In the genomic region with DNA sequence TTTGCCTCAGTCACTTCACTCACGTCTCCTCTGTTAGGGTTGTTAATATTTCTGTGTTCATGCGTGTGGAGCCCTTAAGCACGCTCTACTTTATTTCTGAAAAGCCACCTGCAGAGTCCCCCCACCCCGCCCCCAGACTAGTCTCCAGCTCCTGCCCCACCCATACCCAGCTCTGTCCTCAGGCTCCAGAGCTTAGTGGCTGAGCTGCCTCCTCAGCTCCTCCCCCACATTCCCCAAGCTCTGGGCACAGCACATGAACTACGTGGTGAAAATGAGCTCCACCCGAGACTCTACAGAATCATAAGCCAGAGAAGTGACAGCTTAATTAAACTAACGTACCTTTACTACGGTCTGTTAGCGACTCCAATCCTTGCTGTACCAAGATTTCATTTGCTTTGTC, we compare ENCODE assay signal across 25 mouse cellular contexts. TPM values are rescaled to one million over a fixed set of nuclear protein-coding genes. Genes with fewer than 3 reads are reported as not detected.
A peak's percentile ranks its signal among the peaks of the same experiment; 100 is the strongest.
DNase-seq lines count a peak whose midpoint lies in the region; ATAC-seq and TF ChIP-seq lines count a peak whose summit lies in the region.
"Had no signal": no experiment of that assay in that cellular context is flagged by ENCODE, and none has a peak within 500 bp of the region (broad histone marks: within the 10 kb centered on the region; RNA-seq: fewer than 3 reads in every experiment).

No protein-coding gene starts in this region.

- peak; percentile 26 for DNase-seq in embryonic facial prominence, embryonic 14.5 days (ENCODE audit: low spot score)
- DNase-seq in embryonic facial prominence, embryonic 10.5 days (ENCODE audit: low spot score) = no peak
- peak; percentile 44 for DNase-seq in lung, postnatal 0 days (ENCODE audit: low spot score)
- no peak for DNase-seq in lung, adult 2 months
- DNase-seq in ES-CJ7 (ENCODE audit: low read depth, low spot score) = peak; percentile 70
- peak; percentile 21 for DNase-seq in lung, postnatal 36 days
- no peak for DNase-seq in T-cell, adult 2 months (ENCODE audit: low spot score)
- DNase-seq: adrenal gland, postnatal 10 days; B cell, adult 2 months; cerebellum, adult 11-12 months; cerebellum, adult 9-10 months; cerebellum, postnatal 25 days; gastrocnemius, postnatal 10 days; heart, adult 18-20 months; heart, postnatal 10 days; heart, postnatal 4 days had no signal

- TF ChIP-seq EP300 in lung, postnatal 0 days (IDR thresholded peaks at IDR 0.05) = no peak

- H3K27ac ChIP-seq in embryonic facial prominence, embryonic 14.5 days (replicated peaks; ENCODE audit: low read depth, low read length) = no peak overlapping the region
- no peak overlapping the region for H3K27ac ChIP-seq in embryonic facial prominence, embryonic 10.5 days (replicated peaks)
- no peak overlapping the region for H3K27ac ChIP-seq in lung, postnatal 0 days (ENCODE audit: low read length)
- H3K27ac ChIP-seq: embryonic facial prominence, embryonic 15.5 days; forebrain, embryonic 10.5 days; heart, embryonic 10.5 days; hindbrain, embryonic 12.5 days had no signal

- peaks cover 92% of the 10 kb centered on the region for H3K36me3 ChIP-seq in embryonic facial prominence, embryonic 14.5 days (ENCODE audit: control insufficient read depth, insufficient read depth, low read length)
- peaks cover 100% of the 10 kb centered on the region for H3K36me3 ChIP-seq in embryonic facial prominence, embryonic 10.5 days (replicated peaks)
- H3K36me3 ChIP-seq in lung, postnatal 0 days (ENCODE audit: insufficient read depth, low read length) = no peaks in the 10 kb centered on the region

- ATAC-seq in embryonic facial prominence, embryonic 14.5 days (ENCODE audit: low read depth) = no peak
- peak; percentile 79; the same call in 1 of the 2 replicates for ATAC-seq in lung, postnatal 0 days
- ATAC-seq: CD4-positive, CD25-positive, alpha-beta regulatory T cell, adult 4 months; forebrain, embryonic 14.5 days; hindbrain, embryonic 16.5 days; inflammation-experienced regulatory T-cells, adult 6 months had no signal

- no peaks in the 10 kb centered on the region for H3K9me3 ChIP-seq in embryonic facial prominence, embryonic 14.5 days (ENCODE audit: control insufficient read depth, low read length)
- no peaks in the 10 kb centered on the region for H3K9me3 ChIP-seq in embryonic facial prominence, embryonic 10.5 days
- H3K9me3 ChIP-seq in lung, postnatal 0 days (ENCODE audit: low read length) = no peaks in the 10 kb centered on the region
- H3K9me3 ChIP-seq: embryonic facial prominence, embryonic 15.5 days; forebrain, embryonic 10.5 days; heart, embryonic 10.5 days; hindbrain, embryonic 12.5 days had no signal

- TF ChIP-seq POLR2A in lung, adult 2 months (IDR thresholded peaks at IDR 0.05; ENCODE audit: borderline replicate concordance, extremely low read depth, low read depth, low read length) = no peak

- H3K9ac ChIP-seq in embryonic facial prominence, embryonic 14.5 days (ENCODE audit: low read depth, low read length) = no peak overlapping the region
- H3K9ac ChIP-seq in lung, postnatal 0 days (replicated peaks; ENCODE audit: low read depth) = no peak overlapping the region
- H3K9ac ChIP-seq: embryonic facial prominence, embryonic 15.5 days; hindbrain, embryonic 12.5 days had no signal

- H3K27me3 ChIP-seq in embryonic facial prominence, embryonic 14.5 days (replicated peaks; ENCODE audit: control insufficient read depth, insufficient read depth, low read length) = no peaks in the 10 kb centered on the region
- H3K27me3 ChIP-seq in embryonic facial prominence, embryonic 10.5 days (replicated peaks; ENCODE audit: low read depth, poor library complexity, severe bottlenecking) = no peaks in the 10 kb centered on the region
- no peaks in the 10 kb centered on the region for H3K27me3 ChIP-seq in lung, postnatal 0 days (replicated peaks; ENCODE audit: insufficient read depth, low read length)
- H3K27me3 ChIP-seq: embryonic facial prominence, embryonic 15.5 days; hindbrain, embryonic 12.5 days had no signal

- H3K4me1 ChIP-seq in embryonic facial prominence, embryonic 14.5 days (ENCODE audit: control insufficient read depth, insufficient read depth, low read length) = no peaks in the 10 kb centered on the region
- H3K4me1 ChIP-seq in embryonic facial prominence, embryonic 10.5 days = no peaks in the 10 kb centered on the region
- no peaks in the 10 kb centered on the region for H3K4me1 ChIP-seq in lung, postnatal 0 days (ENCODE audit: insufficient read depth, low read depth, low read length)
- H3K4me1 ChIP-seq in lung, adult 2 months (ENCODE audit: control insufficient read depth, insufficient read depth, low read length) = no peaks in the 10 kb centered on the region
- H3K4me1 ChIP-seq: embryonic facial prominence, embryonic 15.5 days; forebrain, embryonic 10.5 days; heart, embryonic 10.5 days; hindbrain, embryonic 12.5 days had no signal

- no peak overlapping the region for H3K4me2 ChIP-seq in embryonic facial prominence, embryonic 14.5 days (ENCODE audit: low read depth, low read length)
- H3K4me2 ChIP-seq in lung, postnatal 0 days (replicated peaks; ENCODE audit: low read depth, low read length) = no peak overlapping the region
- H3K4me2 ChIP-seq: embryonic facial prominence, embryonic 15.5 days; hindbrain, embryonic 12.5 days had no signal

- no peak for TF ChIP-seq CTCF in lung, postnatal 0 days (IDR thresholded peaks at IDR 0.05)
- no peak for TF ChIP-seq CTCF in lung, adult 2 months (IDR thresholded peaks at IDR 0.05; ENCODE audit: insufficient read depth, low read length)

- no peak overlapping the region for H3K4me3 ChIP-seq in embryonic facial prominence, embryonic 14.5 days (ENCODE audit: low read depth, low read length)
- H3K4me3 ChIP-seq in embryonic facial prominence, embryonic 10.5 days = no peak overlapping the region
- no peak overlapping the region for H3K4me3 ChIP-seq in lung, postnatal 0 days (ENCODE audit: low read depth, low read length)
- H3K4me3 ChIP-seq in lung, adult 2 months (replicated peaks; ENCODE audit: extremely low read depth, low read depth, low read length) = no peak overlapping the region
- H3K4me3 ChIP-seq: embryonic facial prominence, embryonic 15.5 days; erythroblast, embryonic 14.5 days; forebrain, embryonic 10.5 days; heart, embryonic 10.5 days; hindbrain, embryonic 12.5 days had no signal

- WGBS in embryonic facial prominence, embryonic 14.5 days = 88% methylated on average over 9 of the region's 9 CpGs
- 90% methylated on average over 9 of the region's 9 CpGs for WGBS in embryonic facial prominence, embryonic 10.5 days
- 75% methylated on average over 9 of the region's 9 CpGs for WGBS in lung, postnatal 0 days
- WGBS in lung, adult 2 months = 80% methylated on average over 9 of the region's 9 CpGs

RNA-seq across cellular contexts. Expression of a gene that starts 12.2 kb away (rescaled TPM):
- polyA plus RNA-seq in embryonic facial prominence, embryonic 14.5 days (2014; fragmentation: Nextera tagmentation; extraction: Ambion mirVana) = 25.5 and 35.1 TPM in 2 replicates
- 72.4 and 79.4 TPM in 2 replicates for polyA plus RNA-seq in embryonic facial prominence, embryonic 10.5 days (2016; fragmentation: Nextera tagmentation; extraction: Ambion mirVana)
- polyA plus RNA-seq in lung, postnatal 0 days (2015; fragmentation: Nextera tagmentation; extraction: Ambion mirVana) = 2.0 and 2.3 TPM in 2 replicates
- 0.48 and 1.1 TPM in 2 replicates for polyA plus RNA-seq in lung, adult 2 months (2012; rRNA removed)

RNA-seq across cellular contexts. Expression of a gene that starts 38.4 kb away (rescaled TPM):
- 50.0 and 81.7 TPM in 2 replicates for polyA plus RNA-seq in embryonic facial prominence, embryonic 14.5 days (2014; fragmentation: Nextera tagmentation; extraction: Ambion mirVana)
- 0.51 and 1.1 TPM in 2 replicates for polyA plus RNA-seq in embryonic facial prominence, embryonic 10.5 days (2016; fragmentation: Nextera tagmentation; extraction: Ambion mirVana)
- 332 and 359 TPM in 2 replicates for polyA plus RNA-seq in lung, postnatal 0 days (2015; fragmentation: Nextera tagmentation; extraction: Ambion mirVana)
- 276 and 279 TPM in 2 replicates for polyA plus RNA-seq in lung, adult 2 months (2012; rRNA removed)

RNA-seq across cellular contexts. Expression of a gene that starts 44.2 kb away (rescaled TPM):
- 23.5 and 24.4 TPM in 2 replicates for polyA plus RNA-seq in embryonic facial prominence, embryonic 14.5 days (2014; fragmentation: Nextera tagmentation; extraction: Ambion mirVana)
- polyA plus RNA-seq in embryonic facial prominence, embryonic 10.5 days (2016; fragmentation: Nextera tagmentation; extraction: Ambion mirVana) = 23.4 and 23.7 TPM in 2 replicates
- polyA plus RNA-seq in lung, postnatal 0 days (2015; fragmentation: Nextera tagmentation; extraction: Ambion mirVana) = 18.1 and 20.0 TPM in 2 replicates
- polyA plus RNA-seq in lung, adult 2 months (2012; rRNA removed) = 9.9 and 10.9 TPM in 2 replicates

Comparison
In these comparisons a context has a peak if more than half of its experiments do, and no peak if none do; other contexts are left out.
1. DNase-seq: peak in embryonic facial prominence, embryonic 14.5 days (single experiment), lung, postnatal 0 days (single experiment), ES-CJ7 (single experiment) and lung, postnatal 36 days (single experiment); none in embryonic facial prominence, embryonic 10.5 days (single experiment), lung, adult 2 months (single experiment) and T-cell, adult 2 months (single experiment).
2. RNA of a gene that starts 38.4 kb away (polyA plus RNA-seq): 332 to 359 TPM in lung, postnatal 0 days, 276 to 279 TPM in lung, adult 2 months and 50.0 to 81.7 TPM in embryonic facial prominence, embryonic 14.5 days; 0.51 to 1.1 TPM in embryonic facial prominence, embryonic 10.5 days; every median in the first group is over 10 times any median in the second.